Mouse (Mus musculus): ENCODE measurements around the gene Ube2k.
"Not testable (repeated sequence)": the region's sequence is repeated elsewhere in the genome, so short reads cannot be mapped to it uniquely, and the experiment has no call there.

Ube2k gene

DNA sequence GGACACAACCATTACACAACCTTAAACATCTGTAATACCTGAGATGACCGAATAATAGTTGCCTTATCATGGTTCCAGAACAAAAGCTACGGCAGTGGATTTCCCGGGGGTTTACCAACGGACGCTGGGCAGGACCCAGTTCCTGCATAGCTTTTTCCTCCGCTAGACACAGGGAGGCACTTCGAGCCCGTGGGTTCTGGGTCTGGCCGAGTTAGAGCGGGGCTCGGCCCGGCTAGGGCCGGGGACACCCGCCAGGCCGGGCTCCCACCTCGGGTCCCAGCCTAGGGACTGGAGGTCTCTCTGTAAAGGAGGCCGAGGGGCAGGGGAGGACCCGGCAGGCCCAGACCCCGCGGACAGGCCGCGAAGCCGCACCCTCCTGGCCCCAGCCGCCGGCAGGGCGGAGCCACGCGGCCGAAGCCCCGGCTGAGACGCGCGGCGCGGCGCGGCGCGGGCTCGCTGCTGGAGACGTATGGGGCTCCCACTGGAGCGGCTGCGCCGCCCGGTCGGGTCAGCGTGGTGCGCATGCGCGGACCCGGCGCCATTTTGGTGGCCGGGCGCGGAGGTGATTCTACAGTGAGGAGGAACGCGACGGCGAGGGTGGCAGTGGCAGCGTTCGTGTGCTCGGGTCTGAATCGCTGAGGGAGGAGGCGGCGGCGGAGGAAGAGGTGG is at the start of gene Ube2k, which contains the start of gene Smim14:
TSS of gene Ube2k (plus strand) at position 483 of the 669 bp plus-strand sequence.
TSS of gene Smim14 (minus strand) at position 434 of the 669 bp plus-strand sequence.
- DNase-seq, result peak; percentile 95 to 98

DNA sequence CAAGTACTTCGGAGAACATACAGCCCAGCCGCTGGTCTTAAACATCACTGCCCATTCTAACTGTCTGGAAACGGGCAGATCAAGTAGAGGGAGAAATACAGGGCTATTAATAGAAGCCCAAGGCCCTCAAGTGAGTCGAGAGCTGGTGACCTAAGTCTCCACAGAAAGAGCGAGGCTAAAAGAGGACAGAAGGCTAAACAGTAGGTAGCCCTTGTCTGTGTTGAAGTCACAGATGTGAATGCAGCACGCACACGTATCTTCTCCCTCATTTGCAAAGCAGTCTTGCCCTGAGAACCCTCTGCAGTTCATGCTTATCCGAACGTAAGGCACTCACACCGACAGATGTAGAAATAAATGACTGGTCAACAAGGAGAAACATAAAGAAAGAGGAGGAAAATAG is 49.7 kb upstream of the Ube2k start:
- DNase-seq, result no peak

DNA sequence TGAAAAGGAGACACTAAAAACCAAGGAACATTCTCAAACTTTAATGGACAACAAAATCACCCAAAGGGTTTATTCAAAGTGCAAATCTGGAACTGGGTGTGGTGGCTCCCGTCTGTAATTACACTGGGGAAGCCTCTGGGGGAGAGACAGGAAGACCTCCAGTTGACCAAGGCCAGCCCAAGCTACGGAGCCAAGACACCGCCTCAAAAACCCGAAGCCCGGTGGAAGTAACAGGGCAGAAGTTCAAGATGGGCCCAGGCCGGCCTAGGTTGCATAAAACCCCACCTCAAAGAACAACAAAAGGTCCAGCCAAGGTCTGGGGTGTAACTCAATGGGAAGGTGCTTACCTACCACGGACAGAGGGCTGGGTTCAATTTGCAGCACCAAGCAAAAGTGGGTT is 48.3 kb upstream of the Ube2k start:
- DNase-seq, result peak in 1 of 2 experiments; percentile 20

DNA sequence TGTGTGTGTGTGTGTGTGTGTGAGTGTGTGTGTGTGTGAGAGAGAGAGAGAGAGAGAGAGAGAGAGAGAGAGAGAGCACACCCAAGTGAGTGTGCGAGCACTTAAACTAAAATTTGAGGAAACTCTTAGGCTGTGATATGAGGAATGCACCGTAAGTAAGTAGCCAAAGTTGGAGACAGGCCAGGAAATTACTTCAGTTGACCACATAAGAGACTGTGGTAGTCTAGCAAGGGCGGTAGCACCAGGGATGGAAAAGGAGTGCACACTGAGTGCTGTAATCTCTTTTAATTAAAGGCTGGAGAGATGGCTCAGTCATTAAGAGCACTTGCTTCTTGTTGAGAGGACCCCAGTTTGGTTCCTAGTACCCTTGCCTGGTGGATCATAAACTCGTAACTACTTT is 47.2 kb upstream of the Ube2k start:
- DNase-seq, result peak in 1 of 2 experiments; percentile 51

DNA sequence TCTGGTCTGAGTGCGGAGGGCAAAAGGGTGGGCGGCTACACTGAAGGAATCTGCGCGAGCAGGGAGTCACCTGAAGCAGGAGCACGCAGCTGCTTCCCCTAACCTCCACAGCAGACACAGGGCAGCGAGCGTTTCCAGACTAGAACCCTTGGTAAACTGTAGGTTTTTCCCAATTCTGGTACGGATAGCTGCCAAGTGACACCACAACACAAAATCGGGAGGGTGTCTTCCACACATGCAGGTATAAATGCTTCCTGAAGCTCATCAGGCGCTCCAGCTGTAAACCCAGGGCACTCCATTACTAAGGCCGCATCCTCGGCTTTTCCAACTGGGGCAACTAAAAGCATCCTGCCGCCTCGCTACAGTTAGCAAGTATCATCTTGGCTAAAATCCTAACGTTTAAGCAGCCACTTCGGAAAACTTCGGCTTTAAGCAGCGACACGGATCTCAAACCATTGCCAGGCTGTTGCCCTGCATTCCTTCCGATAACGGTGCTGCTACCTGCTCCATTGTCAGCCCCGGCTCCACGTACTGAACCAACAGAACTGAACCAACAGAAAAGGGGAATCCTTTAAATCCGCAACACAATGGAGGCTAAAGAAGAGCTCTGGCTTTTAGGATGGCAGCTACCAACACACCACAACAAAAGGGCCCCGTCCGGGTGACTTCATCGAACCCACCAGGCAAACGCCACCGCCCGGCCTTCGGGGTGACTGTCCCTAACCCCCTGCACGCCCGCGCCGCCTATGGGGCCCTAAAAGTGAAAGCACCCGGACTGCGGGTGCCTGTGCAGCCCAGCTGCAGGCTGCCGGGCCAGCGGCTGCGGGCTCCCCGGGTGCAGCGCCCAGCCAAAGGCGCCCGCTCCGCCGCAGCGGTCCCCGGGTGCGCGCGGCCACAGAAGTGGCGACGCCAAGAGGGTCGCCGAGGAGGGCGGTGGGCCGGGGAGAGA is 45.0 kb upstream of the Ube2k start:
- peak; percentile 81 to 86 for DNase-seq

DNA sequence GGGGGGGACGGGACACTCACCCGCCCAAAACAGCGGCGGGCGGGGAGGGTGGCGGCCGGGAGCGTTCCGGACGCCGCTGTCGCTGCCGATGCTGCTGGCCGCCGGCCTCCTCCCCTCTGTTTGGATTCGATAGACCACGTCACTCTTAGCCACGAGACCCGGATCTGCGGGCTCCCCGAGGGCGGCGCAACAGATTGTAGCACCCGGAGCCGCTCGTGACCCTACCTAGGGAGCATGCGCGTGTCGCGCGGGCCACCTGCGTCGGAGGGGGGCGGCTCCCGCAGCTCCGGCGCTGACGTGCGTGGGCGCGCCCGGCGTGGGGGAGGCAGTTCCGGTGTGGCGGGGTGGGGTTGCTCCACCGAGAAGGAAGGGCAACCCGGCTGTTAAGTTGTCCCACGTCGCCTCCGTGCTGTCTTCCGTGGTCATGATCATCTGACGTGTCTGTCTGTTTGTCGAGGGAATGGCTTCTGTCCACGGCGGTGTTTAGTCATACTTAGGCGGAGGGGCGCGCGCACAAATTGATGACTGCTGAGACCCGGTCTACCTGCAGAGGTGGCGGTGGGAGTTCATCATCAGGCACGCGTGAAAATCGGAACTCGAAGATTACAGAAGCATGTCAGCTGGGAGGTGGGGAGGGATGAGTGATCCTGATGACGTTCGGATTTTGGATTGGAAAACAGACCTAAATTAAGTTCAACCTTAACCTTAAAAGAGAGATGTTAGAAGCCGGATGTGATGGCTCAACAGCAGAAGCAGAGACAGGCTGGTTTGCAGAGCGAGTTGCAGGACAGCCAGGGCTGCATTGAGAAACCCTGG is 44.1 kb upstream of the Ube2k start, which contains the start of gene Gm43552:
TSS of gene Gm43552 (minus strand) at position 118 of the 816 bp plus-strand sequence.
- peak; percentile 96 to 98 for DNase-seq

DNA sequence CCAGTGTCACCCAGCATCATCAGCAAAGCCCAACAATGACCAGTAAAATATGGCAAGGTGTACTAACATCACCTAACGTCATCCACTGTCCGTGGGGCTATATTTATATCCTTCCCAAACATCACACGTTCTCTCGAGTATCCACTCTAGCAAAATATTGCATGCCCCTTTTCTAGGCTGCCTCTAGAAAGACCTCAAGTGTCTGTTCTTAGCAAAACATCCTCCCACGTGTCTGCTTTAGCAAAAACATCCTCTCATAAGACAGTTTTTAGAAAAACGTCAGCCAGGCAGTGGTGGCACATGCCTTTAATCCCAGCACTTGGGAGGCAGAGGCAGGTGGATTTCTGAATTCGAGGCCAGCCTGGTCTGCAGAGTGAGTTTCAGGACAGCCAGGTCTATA is 36.8 kb upstream of the Ube2k start:
- DNase-seq, result no peak

DNA sequence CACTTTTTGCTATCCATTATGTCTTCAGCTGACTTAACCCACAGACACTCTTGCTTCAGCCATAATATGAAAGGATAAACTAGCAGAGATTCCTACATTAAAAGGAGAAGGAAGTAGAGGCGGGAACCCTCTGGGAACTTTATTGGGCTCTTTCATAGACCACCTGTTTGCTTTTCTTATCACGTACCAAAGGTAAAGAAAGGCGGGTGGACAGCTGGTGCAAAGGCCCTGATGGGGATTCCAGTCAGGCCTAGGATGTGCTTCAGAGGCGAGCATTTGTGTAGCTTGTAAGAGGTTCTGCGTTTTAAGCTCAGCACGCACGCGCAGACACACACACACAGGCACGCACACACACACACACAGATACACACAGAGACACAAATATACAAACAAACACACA is 35.6 kb upstream of the Ube2k start:
- DNase-seq, result no peak

DNA sequence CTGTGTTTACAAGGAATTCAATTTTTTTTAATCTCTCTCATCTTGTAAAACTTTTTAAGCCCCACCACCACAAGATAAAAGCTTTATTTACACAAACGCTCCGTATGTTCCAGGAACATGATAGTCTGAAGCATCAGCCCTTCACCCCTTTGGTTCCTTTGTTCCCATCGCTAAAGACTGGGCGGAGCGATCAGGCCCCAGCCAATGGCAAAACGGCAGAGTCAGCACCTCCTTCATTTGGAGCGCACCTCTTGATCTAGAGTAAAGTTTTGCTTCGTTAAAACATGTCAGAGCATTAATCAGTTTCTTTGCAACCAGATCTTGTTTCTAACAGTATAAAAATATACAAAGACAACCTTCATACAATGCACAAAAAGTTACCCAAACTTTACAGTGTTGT is 31.2 kb upstream of the Ube2k start:
- DNase-seq, result peak; percentile 31 to 32

DNA sequence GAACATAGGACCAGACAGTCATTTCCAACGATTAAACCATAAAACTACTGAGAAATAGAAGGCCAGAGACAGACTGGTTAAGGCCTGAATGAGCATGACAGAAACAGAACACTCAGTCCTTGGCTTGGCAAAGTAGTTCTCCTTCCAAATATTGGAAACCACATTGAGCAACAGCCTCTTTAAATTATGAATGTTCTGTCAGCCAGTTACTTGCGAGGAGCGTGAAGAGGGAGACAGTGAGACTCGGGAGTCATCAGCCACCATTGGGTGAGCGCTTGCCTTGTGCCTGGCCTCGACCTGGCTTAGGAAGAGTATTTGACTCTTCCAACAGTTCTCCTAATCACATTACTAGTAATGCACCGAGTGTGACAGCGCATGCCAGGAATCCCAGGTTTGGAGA is 28.6 kb upstream of the Ube2k start:
- DNase-seq, result no peak

DNA sequence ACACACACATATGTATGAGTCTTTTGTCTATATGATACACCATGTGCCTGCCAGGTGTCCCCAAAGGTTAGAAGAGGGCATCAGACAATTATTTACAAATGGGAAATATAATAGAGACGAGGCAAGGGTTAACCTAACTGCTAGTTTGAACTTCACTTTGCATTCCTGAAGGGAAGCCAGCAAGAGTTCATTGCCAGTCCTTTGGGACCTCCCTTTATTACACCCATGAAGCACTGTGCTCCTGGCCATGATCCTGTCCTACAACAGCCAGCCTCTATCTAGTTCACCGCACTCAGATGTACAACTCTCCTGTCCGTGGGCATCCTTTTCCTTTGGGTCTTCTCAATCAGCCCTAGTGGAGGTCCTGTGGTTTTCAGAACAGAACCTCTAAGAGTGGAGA is 23.5 kb upstream of the Ube2k start:
- no peak for DNase-seq

DNA sequence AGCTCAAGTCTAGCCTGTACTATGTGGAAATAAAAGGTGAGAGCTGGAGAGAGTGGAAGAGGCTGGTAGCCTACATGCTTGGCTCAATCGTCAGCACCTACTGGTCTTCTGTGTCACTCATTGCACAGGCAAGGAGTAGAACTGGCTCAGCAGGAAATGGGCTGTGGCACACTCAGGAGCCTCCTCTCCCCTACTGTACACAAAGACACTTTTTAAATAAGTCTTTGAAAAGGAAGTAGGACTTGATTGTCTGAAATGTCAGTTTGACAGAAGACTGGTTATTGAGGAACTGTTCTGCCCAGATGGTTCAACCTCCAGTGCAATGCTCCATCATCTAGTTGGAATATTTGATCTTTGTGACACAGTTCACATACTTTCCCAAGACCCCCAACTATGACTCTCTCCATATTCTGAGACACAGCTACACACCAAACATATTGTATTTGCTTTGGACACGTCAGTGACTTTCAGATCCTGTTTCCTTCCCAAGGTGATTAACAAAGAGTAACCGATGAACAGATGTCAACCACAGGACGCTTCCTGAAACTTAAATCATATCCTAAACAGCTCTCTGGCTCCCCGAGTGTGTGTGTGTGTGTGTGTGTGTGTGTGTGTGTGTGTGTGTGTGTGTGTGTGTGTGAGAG is 22.3 kb upstream of the Ube2k start:
- peak in 1 of 2 experiments; percentile 23 for DNase-seq

DNA sequence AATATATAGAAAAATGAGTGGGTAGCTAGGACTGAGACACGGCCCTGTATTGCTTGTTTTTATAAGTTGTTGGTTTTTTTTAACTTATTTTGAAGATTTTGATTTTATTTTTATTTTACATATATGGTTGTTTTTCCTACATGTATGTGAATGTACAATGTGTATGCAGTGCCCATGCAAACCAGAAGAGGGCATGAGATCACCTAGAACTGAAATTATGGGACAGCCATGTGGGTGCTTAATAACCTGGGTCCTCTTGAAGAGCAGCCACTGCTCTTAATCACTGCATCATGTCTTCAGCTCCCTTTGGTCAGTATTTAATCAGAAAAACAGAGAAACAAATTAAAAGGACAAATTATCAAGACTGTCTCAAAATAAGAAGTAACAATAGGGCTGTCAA is 15.2 kb upstream of the Ube2k start:
- DNase-seq, result no peak

DNA sequence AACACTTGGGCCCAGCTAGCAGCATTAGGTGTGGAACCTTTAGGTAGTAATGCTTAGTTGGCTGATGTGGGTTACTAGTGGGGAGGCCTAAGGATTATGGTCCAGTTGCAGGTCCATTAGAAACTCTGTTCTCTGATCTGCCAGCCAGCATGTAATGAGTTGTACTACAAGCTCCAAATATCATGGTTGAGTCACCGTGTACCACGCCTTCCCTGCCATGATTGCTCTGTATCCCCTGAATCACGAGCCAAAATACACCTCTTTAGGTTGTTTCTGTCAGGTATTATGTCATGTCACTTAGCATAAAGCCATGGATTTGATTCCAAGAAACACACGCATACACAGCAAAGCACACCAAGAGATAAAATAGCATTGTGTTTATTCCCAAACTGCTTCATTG is 12.2 kb upstream of the Ube2k start:
- DNase-seq, result no peak

DNA sequence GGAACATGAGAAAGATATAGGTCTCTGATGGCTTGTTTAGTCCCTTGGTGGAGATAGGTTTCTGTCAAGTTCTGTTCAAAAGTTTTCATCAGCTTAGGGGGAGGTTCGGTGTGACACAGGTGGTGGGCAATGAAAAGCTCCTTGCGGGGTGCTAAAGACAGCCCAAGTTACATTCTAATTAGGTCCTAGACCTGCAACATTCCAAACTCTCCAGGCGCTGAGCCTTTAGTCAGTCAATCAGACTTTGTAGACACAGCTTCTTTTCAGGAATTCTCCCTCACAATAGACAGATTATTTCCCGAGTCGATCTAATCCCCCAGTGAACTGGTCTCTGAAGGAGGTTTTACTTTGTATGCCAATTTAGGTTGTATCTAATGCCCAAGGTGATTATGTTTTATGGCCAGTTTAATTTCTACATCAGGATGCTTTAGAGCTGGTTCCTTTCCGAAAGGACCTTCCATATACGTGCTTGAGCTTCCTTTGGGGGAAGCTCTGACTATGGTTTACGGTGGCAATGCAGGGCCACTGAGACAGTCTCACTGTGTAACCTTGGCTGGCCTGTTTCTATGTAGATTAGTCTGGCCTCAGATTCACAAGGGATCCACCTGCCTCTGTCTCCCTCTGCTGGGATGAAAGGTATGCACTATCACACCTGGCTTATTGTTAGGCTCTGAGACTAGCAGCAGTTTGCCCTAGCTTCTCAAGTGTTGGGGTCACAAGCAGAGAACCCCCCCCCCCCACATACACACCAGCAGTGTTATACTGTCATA is 11.2 kb upstream of the Ube2k start:
- peak in 1 of 2 experiments; percentile 24 for DNase-seq

DNA sequence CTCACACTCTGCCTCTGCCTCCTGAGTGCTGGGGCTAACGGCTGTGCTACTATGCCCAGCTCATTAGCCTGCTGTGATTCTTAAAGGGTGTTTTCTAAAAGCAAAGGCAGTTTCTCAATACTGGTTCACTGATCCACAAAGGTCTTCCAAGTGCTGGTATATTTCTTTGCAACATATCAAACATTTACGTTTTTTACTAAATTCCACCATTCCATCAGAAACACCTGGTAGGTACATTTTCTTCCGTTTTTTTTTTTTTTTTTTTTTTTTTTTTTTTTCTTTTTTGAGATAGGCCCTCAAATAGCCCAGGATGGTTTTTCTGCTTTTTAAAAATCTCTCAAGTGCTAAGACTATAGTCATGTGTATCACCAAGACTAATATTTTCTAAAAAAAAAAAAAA is 5.8 kb upstream of the Ube2k start:
- DNase-seq, result no peak

DNA sequence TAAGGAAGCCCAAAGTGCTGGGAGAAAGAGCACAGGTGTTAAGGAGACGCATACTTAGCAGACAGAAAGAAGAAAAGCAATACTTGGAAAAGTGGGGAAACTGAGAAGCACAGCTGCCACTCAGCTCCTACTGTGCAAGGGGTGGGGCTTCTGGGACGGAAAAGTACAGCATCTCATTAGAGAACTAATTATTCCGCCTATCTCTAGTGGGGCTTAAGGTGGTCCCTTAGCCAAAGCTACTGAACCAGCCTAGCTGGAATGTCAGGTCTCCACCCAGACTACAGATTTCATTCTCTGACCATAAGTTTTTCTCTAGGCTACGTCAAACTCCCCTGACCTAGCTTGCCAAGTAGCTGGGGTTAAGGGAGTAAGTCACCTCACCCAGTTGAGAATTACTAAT is 2.5 kb upstream of the Ube2k start:
- DNase-seq, result no peak

DNA sequence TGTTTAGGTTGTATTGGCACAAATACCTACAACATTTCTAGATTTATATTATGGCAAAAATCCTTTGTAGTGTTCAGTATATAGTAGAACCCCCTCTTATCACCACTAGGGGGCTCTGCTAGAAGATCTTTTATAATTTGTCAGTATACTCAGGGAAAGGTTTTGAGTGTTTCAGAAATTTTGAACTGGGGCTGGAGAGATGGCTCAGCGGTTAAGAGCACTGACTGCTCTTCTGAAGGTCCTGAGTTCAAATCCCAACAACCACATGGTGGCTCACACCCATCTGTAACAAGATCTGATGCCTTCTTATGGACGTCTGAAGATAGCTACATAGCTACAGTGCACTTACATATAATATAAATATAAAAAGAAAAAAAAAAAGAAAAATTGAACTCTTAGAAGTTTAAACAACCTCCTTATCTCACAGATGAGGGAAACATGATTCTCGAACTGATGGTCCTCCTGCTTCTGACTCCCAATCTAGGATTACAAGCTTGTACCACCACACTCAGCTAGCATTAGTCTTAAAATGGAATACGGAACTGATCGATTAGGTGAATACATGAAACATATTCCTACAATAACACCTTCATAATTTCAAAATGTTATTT is 1.5 kb upstream of the Ube2k start:
- peak in 1 of 2 experiments; percentile 26 for DNase-seq

DNA sequence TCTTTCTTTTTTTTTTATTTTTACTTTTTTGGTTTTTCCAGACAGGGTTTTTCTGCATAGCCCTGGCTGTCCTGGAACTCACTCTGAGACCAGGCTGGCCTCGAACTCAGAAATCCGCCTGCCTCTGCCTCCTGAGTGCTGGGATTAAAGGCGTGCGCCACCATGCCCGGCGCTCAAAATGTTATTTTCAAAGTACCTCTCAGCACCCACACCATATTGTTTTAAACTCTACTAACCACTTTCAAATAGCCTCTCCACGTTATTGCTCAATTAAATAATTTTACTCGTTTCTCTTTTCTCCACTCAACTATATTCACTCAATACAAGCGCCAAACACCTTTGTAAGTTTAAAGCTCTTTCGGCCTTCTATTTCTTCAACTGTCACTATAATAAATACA is 966 bp upstream of the Ube2k start:
- not testable (repeated sequence) for DNase-seq

DNA sequence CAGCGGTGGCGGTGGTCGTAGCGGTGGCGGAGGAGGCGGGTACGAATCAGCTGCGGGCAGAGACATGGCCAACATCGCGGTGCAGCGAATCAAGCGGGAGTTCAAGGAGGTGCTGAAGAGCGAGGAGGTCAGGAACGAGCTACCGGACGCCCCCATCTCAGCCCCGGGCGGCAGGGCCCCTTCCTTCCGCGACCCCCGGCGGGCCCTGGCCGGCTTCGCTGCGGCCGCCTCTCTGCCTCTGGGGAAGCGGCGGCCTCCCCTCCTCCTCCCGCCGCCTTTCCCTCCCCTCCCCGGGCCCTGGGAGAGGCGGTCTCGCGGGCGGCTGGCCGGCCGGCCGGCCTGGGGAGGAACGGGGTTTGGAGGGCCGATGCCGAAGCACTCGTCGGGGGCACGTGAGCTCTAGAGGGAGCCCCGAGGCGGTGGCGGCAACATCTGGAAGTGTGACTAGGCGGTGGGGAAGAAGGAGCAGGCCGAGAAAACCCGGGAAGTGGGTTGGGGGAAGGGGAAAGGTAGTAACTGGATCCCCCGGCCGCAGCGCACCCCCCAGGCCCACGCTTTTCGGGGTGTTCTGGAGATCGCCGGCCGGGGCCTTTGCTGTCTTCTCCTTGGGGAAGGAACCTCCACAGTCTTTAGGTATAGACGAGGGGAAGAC is 513 bp downstream of the Ube2k start:
- DNase-seq, result peak; percentile 74

DNA sequence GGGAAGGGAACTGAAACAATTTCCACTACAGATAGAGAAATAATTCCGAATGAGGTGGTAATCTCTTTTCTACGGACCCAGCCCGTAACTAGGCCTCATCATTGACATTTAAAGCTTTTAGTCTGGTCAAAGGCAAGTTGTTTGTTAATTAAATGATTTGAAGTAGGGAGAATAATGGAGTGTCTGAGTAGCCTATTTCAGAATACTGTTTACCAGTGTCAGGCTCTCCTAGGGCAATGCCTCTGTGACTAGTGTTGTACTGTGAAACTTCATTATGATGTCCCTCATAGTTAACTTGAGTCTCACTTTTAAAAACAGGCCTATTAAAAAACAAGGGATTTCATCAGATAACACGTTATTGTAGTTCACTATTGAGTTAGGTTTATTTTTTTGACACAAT is 1.1 kb downstream of the Ube2k start:
- DNase-seq, result no peak

Measured in lung, postnatal 4 days (tissue).